Mouse (Mus musculus) gastrocnemius, postnatal 36 days (tissue): ENCODE measurements at regions not wholly inside any gene's neighbourhood (a gene's known extent, or its start where the extent isn't known, plus 50 kb on each side); places are given as distances from the start of the nearest gene placed in this dataset.

ENCODE experiments used
- DNase-seq, 2 experiments: peaks; one replicate each; pipeline ENCODE4 v3.0.0; 2022
- intact Hi-C: fragments of 180-260 bp; cut with DNase I; formaldehyde crosslinking; loops from one replicate; pipeline ENCODE4 v1.15.1; 2025

DNA sequence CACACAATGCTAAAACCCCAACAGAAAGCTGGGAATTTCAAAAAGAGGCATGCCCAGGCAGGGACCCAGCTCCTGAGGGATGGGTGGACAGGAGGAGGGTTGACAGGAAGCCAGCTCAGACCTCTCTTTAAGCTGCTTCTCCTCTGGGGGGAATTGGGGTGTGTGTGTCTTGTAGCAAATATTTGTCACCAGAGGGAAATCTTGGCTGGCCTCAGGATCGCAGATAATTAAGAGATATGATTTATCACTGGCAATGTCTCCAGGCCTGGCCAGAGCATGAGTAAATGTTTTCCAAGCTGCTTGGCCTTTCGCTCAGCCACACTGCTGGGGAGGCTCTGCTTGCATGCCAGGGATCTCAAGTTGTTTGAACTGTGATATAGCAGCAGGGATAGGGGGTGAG, 189.6 kb upstream of the Klf4 start:
- intact Hi-C loops = no loop called here

DNA sequence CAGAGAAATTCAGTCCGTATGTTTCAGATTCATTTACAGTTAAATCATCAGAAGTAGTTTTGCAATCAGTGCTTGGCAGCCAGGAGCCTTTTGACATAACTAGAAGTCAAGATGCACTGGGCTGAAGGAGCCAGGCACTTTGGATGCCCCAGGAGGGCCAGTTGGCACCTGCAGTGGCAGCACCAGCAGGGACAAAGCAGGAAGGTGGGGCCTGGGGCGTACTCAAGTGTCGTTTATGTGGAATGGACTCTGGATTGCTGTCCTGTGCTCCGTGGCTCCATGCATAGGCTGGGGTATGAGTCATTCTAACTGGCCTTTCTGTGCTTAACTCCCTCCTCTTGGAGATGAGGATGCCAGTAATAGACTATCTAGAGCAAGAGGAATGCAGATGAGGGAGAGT, 186.2 kb upstream of the Klf4 start:
- peak; percentile 44 to 56 for DNase-seq
- intact Hi-C loops = loop anchor here (10.0 kb wide), 1 partner anchor 966 kb away; no protein-coding TSS in a partner anchor

More for the DNA sequence above, 189.6 kb upstream of the Klf4 start:
- peak in 1 of 2 experiments; percentile 29 for DNase-seq

DNA sequence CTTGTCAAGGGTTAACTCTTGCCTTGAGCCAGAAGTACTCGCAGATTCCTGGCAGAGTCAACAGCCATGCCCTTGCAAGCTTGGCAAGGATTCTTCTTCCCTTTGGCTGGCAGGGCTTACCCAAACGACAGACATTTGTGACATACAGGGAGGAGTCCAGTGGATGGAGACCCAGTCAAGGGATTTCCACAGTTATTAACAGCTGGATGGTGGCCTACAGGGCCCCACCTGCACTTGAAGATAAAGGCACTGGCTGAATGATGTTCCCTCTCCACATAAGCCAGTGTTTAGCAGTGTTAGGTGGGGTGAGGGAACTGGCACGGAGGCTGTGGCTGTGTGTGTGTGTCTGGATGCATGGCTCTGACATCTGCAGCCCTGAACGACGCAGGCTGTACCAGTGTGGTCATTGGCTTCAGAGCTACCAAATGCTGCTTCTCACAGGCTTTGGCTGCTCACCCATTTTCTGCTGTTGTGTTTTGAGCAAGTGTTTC, 183.9 kb upstream of the Klf4 start:
- DNase-seq = peak in 1 of 2 experiments; percentile 19
- intact Hi-C loops = loop anchor here (10.0 kb wide), 1 partner anchor 969 kb away; no protein-coding TSS in a partner anchor

DNA sequence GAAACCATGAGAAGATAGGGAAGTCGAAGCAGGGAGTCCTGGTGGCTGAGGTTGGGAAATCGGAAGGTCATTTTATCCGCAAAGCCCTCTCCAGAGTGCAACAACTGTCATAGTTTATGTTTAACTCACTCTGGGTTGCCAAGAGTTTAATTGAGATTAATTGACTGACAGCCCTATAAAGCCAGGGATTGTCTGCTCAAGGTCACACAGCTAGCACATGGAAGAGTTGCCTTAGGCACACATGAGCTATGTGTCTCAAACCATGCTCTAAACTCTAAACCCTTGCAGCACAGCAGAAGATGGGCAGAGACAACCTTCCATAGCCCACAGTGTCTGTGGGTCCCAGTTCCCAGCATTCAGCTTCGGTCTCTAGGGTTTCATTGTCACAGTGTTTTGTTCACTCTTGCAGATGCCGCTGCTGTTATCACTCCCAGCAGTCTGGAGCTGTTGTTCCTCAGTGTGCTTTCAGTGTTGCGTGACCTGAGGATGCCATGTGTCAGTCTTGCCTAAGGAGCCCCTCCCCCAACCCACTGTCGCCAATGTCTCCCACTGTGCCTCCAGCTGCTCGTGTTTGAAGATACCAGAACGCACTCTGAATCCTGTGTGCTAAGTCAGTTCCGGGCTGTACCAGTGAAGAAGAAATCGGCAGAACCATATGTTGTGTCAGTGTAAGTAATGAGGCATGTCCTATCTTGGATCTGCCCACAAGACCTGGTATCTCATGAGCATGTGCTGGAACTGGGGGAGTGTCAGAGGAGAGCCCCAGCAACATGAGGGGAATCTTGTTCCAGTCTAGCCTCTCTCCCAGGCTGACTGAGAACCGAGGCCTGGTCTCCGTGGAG, 179.5 kb upstream of the Klf4 start:
- intact Hi-C loops = loop anchor here (10.0 kb wide), 1 partner anchor 973 kb away; no protein-coding TSS in a partner anchor
- DNase-seq = no peak

GRCm38 (mm10) chr4:55710476-55710875, 178.2 kb upstream of the Klf4 start:
- DNase-seq = peak in 1 of 2 experiments; percentile 16
- intact Hi-C loops = loop anchor here (10.0 kb wide), 1 partner anchor 974 kb away; no protein-coding TSS in a partner anchor

DNA sequence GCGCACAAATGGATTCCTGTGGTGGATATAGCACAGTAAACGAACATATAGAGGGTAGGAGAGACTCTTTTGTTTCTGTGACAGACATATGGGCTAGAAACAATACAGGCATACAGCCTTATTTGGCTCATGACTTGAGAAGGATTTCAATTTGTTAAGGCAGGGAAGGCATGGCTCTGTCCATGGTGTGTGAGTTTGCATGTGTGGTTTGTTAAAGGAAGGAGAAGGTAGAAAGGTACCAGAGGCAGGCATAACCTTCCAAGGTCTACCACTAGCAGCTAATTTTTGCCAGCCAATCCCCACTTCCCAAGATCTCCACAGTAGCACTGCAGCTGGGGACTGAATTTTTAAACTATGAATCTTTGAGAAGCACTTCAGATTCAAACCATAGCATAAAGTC, 176.5 kb upstream of the Klf4 start:
- intact Hi-C loops = no loop called here
- no peak for DNase-seq

GRCm38 (mm10) chr4:55707916-55708315, 175.7 kb upstream of the Klf4 start:
- intact Hi-C loops = no loop called here
- DNase-seq = no peak

DNA sequence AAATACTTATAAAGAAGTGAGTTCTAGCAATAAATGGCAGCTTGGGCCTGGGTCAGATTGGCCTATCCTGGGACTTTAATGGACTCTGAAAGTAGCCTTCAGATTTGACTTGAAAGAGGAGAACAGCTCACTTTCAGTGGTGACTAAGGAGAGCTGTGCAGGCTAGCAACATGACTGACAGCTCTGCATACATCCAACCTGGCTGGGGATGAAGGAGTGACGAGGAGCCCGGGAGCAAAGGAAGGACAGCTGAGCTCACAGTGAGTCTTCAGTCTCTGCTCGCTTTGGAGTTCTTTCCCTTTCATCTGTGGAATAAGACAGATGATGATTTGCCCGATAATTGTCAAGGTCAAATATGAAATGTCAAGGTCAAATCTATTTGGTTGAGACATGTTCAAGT, 172.7 kb upstream of the Klf4 start:
- no peak for DNase-seq
- intact Hi-C loops = no loop called here

- DNase-seq = no peak
- intact Hi-C loops = no loop called here
Observed at GRCm38 (mm10) chr4:55703346-55703916, 171.2 kb upstream of the Klf4 start.

GRCm38 (mm10) chr4:55701334-55701733, 169.1 kb upstream of the Klf4 start:
- intact Hi-C loops = no loop called here
- DNase-seq = no peak

DNA sequence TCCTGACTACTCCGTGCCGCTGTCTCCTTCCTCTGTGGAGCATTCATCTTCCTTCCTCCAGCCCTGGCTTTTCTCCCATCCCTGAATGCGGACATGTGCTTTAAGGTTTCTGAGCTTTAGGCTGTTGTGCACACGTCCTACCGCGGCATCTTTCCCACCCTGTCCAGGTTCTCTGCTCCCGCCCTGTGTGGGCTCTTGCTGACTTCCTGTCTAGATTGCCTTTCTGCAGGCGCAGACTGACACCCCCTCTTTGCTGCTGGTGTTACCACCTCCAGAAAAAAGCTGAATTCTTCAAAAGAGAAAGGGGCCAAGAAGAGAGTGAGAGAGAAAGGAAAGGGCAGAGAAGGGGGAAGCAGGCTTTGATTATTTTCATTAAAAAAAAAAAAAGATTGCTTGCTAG, 167.7 kb upstream of the Klf4 start:
- DNase-seq = no peak
- intact Hi-C loops = no loop called here

- no peak for DNase-seq
- intact Hi-C loops = no loop called here
Observed at GRCm38 (mm10) chr4:55699161-55699560, 166.9 kb upstream of the Klf4 start.

DNA sequence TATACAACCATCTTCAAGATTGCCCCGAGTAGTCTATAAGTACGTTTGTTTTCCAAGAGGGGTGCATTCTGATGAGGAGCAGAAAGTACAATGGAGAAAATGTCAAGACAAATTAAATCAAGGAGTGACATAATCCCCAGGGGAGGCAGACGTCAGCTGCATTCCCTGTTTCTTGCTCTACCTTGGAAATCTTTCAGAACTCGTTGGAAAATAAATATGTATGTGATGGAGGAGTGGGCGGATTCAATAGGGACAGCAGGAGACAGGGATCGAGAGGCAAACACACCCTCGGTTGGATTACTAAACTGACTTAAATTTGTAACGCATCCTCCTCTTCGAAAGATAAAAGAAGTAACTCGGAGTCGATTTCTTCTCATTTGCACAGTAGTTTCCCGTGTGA, 164.8 kb upstream of the Klf4 start:
- intact Hi-C loops = no loop called here
- no peak for DNase-seq

- DNase-seq = no peak
- intact Hi-C loops = no loop called here
Observed at GRCm38 (mm10) chr4:55696428-55696827, 164.2 kb upstream of the Klf4 start.

DNA sequence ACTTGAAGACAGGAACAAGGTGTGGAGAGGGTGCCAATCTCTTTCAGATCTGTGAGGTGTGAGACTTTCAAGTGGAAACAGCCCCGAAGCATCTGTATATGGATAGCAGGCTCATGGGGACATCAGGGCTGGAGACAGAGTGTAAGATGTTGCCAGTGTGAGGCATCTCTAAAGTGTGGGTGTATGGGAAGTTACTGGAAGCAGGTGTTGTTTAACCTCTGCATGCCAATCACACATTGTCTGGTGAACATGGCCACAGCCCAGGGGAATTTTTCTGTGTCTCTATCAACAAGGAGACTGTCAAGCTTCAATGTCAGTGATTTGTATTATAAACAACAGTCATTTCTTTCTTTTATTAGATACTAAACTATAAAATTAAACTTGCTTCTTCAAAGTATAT, 163.0 kb upstream of the Klf4 start:
- intact Hi-C loops = no loop called here
- DNase-seq = no peak

GRCm38 (mm10) chr4:55689479-55689878, 157.2 kb upstream of the Klf4 start:
- intact Hi-C loops = no loop called here
- no peak for DNase-seq

- intact Hi-C loops = no loop called here
- DNase-seq = no peak
Observed at GRCm38 (mm10) chr4:55686771-55687170, 154.5 kb upstream of the Klf4 start.

DNA sequence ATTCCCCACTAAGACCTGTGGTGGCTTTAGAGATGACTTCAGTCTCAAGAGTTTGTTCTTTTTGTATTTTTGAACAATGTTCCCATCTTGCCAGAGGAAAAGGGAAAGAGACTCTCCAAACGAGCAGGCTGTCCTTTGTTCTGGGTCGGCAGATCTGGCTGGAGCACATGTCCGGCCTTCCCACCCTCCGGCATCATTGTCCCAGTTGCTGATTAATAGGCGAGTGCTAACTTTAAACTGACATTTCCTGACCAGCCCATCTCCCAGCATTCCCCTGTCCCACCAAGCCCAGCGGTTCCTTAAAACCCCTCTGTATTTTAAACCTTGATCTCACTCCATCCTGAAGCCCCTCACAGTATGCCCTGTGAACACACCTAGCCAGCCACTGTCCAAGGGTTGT, 140.0 kb upstream of the Klf4 start:
- intact Hi-C loops = no loop called here
- DNase-seq = no peak

GRCm38 (mm10) chr4:55670258-55670657, 138.0 kb upstream of the Klf4 start:
- intact Hi-C loops = no loop called here
- DNase-seq = no peak

GRCm38 (mm10) chr4:55664822-55665221, 132.6 kb upstream of the Klf4 start:
- intact Hi-C loops = no loop called here
- no peak for DNase-seq

- no peak for DNase-seq
- intact Hi-C loops = no loop called here
Observed at GRCm38 (mm10) chr4:55663856-55664255, 131.6 kb upstream of the Klf4 start.

DNA sequence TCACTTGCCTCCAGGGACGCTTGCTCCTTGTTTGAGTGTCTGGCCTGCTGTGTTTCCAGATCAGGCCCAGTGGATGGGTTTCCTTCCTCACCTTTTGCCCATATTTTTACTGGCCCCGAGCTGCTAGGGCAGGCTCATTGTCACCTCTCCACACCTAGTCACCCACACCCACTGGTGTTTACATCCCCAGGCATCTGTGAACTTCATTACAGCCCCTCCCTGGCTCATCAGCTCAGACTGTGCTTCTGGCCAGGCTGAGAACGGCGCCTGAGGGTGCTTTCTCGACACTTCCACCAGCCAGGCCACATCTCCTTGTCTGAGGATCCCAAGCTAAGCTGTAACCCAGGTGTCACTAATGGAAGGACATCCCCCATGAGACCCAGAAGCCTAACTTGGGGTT, 129.8 kb upstream of the Klf4 start:
- intact Hi-C loops = no loop called here
- no peak for DNase-seq
